Mouse (Mus musculus): ENCODE data around the gene Oosp3. TPM values are rescaled to one million over a fixed set of nuclear protein-coding genes. Genes with fewer than 3 reads are reported as not detected.

Gene Oosp3
- not detected in 2 replicates for polyA plus RNA-seq (2014; fragmentation: Nextera tagmentation; extraction: Ambion mirVana)

GRCm38 (mm10) chr19:11696755-11697154 is at the start of gene Oosp3:
Oosp3 (plus strand) TSS chr19:11697055.
- H3K9ac ChIP-seq (ENCODE audit: low read length) = no peak within 1 kb of the TSS
- ATAC-seq (ENCODE audit: low FRiP score) = no peak
- no peaks in the 10 kb centered on the region for H3K36me3 ChIP-seq (ENCODE audit: control insufficient read depth, insufficient read depth, low read length)
- H3K4me2 ChIP-seq = no peak within 1 kb of the TSS
- no peaks in the 10 kb centered on the region for H3K27me3 ChIP-seq (ENCODE audit: control insufficient read depth, insufficient read depth, low read length)
- WGBS = 82% methylated on average over 2 of the region's 2 CpGs
- H3K27ac ChIP-seq (ENCODE audit: low read depth, low read length) = no peak within 1 kb of the TSS
- no peaks in the 10 kb centered on the region for H3K9me3 ChIP-seq (ENCODE audit: control insufficient read depth, low read length)
- no peak for DNase-seq (ENCODE audit: low spot score, missing footprints)
- H3K4me1 ChIP-seq (ENCODE audit: control insufficient read depth, insufficient read depth, low read length) = no peaks in the 10 kb centered on the region
- no peak within 1 kb of the TSS for H3K4me3 ChIP-seq (ENCODE audit: low read depth, low read length)

GRCm38 (mm10) chr19:11649564-11649963 is 47.3 kb upstream of the Oosp3 start:
- Histone ChIP-seq H3K27me3 (ENCODE audit: control insufficient read depth, insufficient read depth, low read length) (no peaks in the 10 kb centered on the region), H3K27ac (ENCODE audit: low read depth, low read length) (no peak overlapping the region), H3K4me1 (ENCODE audit: control insufficient read depth, insufficient read depth, low read length) (no peaks in the 10 kb centered on the region), H3K9ac (ENCODE audit: low read length) (no peak overlapping the region), H3K4me3 (ENCODE audit: low read depth, low read length) (no peak overlapping the region), H3K4me2 (no peak overlapping the region), H3K36me3 (ENCODE audit: control insufficient read depth, insufficient read depth, low read length) (no peaks in the 10 kb centered on the region), H3K9me3 (ENCODE audit: control insufficient read depth, low read length) (no peaks in the 10 kb centered on the region)
- ATAC-seq (ENCODE audit: low FRiP score) (no peak), DNase-seq (ENCODE audit: low spot score, missing footprints) (no peak)
- 86% methylated on average over 4 of the region's 4 CpGs for WGBS

GRCm38 (mm10) chr19:11659142-11659541 is 37.7 kb upstream of the Oosp3 start:
- Histone ChIP-seq H3K4me1 (ENCODE audit: control insufficient read depth, insufficient read depth, low read length) (no peaks in the 10 kb centered on the region), H3K9ac (ENCODE audit: low read length) (no peak overlapping the region), H3K27me3 (ENCODE audit: control insufficient read depth, insufficient read depth, low read length) (no peaks in the 10 kb centered on the region), H3K4me2 (no peak overlapping the region), H3K4me3 (ENCODE audit: low read depth, low read length) (no peak overlapping the region), H3K9me3 (ENCODE audit: control insufficient read depth, low read length) (no peaks in the 10 kb centered on the region), H3K27ac (ENCODE audit: low read depth, low read length) (no peak overlapping the region), H3K36me3 (ENCODE audit: control insufficient read depth, insufficient read depth, low read length) (no peaks in the 10 kb centered on the region)
- 79% methylated on average over 2 of the region's 2 CpGs for WGBS
- DNase-seq (ENCODE audit: low spot score, missing footprints) (no peak), ATAC-seq (ENCODE audit: low FRiP score) (no peak)

- WGBS = 89% methylated on average over 5 of the region's 5 CpGs
- H3K9me3 ChIP-seq (ENCODE audit: control insufficient read depth, low read length) = no peaks in the 10 kb centered on the region
- no peaks in the 10 kb centered on the region for H3K4me1 ChIP-seq (ENCODE audit: control insufficient read depth, insufficient read depth, low read length)
- H3K27ac ChIP-seq (ENCODE audit: low read depth, low read length) = no peak within 1 kb of the TSS
- no peak within 1 kb of the TSS for H3K4me3 ChIP-seq (ENCODE audit: low read depth, low read length)
- DNase-seq (ENCODE audit: low spot score, missing footprints) = no peak
- no peak for ATAC-seq (ENCODE audit: low FRiP score)
- H3K36me3 ChIP-seq (ENCODE audit: control insufficient read depth, insufficient read depth, low read length) = no peaks in the 10 kb centered on the region
- H3K27me3 ChIP-seq (ENCODE audit: control insufficient read depth, insufficient read depth, low read length) = no peaks in the 10 kb centered on the region
- no peak within 1 kb of the TSS for H3K9ac ChIP-seq (ENCODE audit: low read length)
- no peak within 1 kb of the TSS for H3K4me2 ChIP-seq
These were observed 36.4 kb upstream of the Oosp3 start, which contains the start of gene Oosp2 for GRCm38 (mm10) chr19:11660459-11660858. Oosp2 (minus strand) TSS chr19:11660559.

GRCm38 (mm10) chr19:11661562-11661961 is 35.3 kb upstream of the Oosp3 start:
- H3K4me2 ChIP-seq = no peak overlapping the region
- no peak for ATAC-seq (ENCODE audit: low FRiP score)
- H3K27ac ChIP-seq (ENCODE audit: low read depth, low read length) = no peak overlapping the region
- H3K4me3 ChIP-seq (ENCODE audit: low read depth, low read length) = no peak overlapping the region
- no peak overlapping the region for H3K9ac ChIP-seq (ENCODE audit: low read length)
- no peak for DNase-seq (ENCODE audit: low spot score, missing footprints)
- no peaks in the 10 kb centered on the region for H3K36me3 ChIP-seq (ENCODE audit: control insufficient read depth, insufficient read depth, low read length)
- H3K4me1 ChIP-seq (ENCODE audit: control insufficient read depth, insufficient read depth, low read length) = no peaks in the 10 kb centered on the region
- no peaks in the 10 kb centered on the region for H3K9me3 ChIP-seq (ENCODE audit: control insufficient read depth, low read length)
- no peaks in the 10 kb centered on the region for H3K27me3 ChIP-seq (ENCODE audit: control insufficient read depth, insufficient read depth, low read length)

- no peak for ATAC-seq (ENCODE audit: low FRiP score)
- H3K9me3 ChIP-seq (ENCODE audit: control insufficient read depth, low read length) = no peaks in the 10 kb centered on the region
- WGBS = 77% methylated on average over 5 of the region's 5 CpGs
These were observed 6.0 kb upstream of the Oosp3 start, which contains the start of gene Oosp1 for GRCm38 (mm10) chr19:11690839-11691238. Oosp1 (minus strand) TSS chr19:11691150.

GRCm38 (mm10) chr19:11691454-11691853 is 5.4 kb upstream of the Oosp3 start:
- Histone ChIP-seq H3K4me2 (no peak overlapping the region), H3K27ac (ENCODE audit: low read depth, low read length) (no peak overlapping the region), H3K27me3 (ENCODE audit: control insufficient read depth, insufficient read depth, low read length) (no peaks in the 10 kb centered on the region), H3K4me3 (ENCODE audit: low read depth, low read length) (no peak overlapping the region), H3K9ac (ENCODE audit: low read length) (no peak overlapping the region), H3K9me3 (ENCODE audit: control insufficient read depth, low read length) (no peaks in the 10 kb centered on the region), H3K36me3 (ENCODE audit: control insufficient read depth, insufficient read depth, low read length) (no peaks in the 10 kb centered on the region), H3K4me1 (ENCODE audit: control insufficient read depth, insufficient read depth, low read length) (no peaks in the 10 kb centered on the region)
- WGBS = 74% methylated on average over 1 of the region's 1 CpGs
- DNase-seq (ENCODE audit: low spot score, missing footprints) = no peak
- no peak for ATAC-seq (ENCODE audit: low FRiP score)

More at GRCm38 (mm10) chr19:11690839-11691238, 6.0 kb upstream of the Oosp3 start, which contains the start of gene Oosp1:
- Histone ChIP-seq H3K4me3 (ENCODE audit: low read depth, low read length) (no peak within 1 kb of the TSS), H3K9ac (ENCODE audit: low read length) (no peak within 1 kb of the TSS), H3K27ac (ENCODE audit: low read depth, low read length) (no peak within 1 kb of the TSS), H3K27me3 (ENCODE audit: control insufficient read depth, insufficient read depth, low read length) (no peaks in the 10 kb centered on the region), H3K4me1 (ENCODE audit: control insufficient read depth, insufficient read depth, low read length) (no peaks in the 10 kb centered on the region), H3K36me3 (ENCODE audit: control insufficient read depth, insufficient read depth, low read length) (no peaks in the 10 kb centered on the region), H3K4me2 (no peak within 1 kb of the TSS)
- DNase-seq (ENCODE audit: low spot score, missing footprints) = no peak

- no peaks in the 10 kb centered on the region for H3K9me3 ChIP-seq (ENCODE audit: control insufficient read depth, low read length)
- 91% methylated on average over 6 of the region's 6 CpGs for WGBS
- ATAC-seq (ENCODE audit: low FRiP score) (no peak), DNase-seq (ENCODE audit: low spot score, missing footprints) (no peak)
- H3K9ac ChIP-seq (ENCODE audit: low read length) = no peak overlapping the region
- H3K4me1 ChIP-seq (ENCODE audit: control insufficient read depth, insufficient read depth, low read length) = no peaks in the 10 kb centered on the region
- H3K27ac ChIP-seq (ENCODE audit: low read depth, low read length) = no peak overlapping the region
- no peak overlapping the region for H3K4me2 ChIP-seq
- H3K27me3 ChIP-seq (ENCODE audit: control insufficient read depth, insufficient read depth, low read length) = no peaks in the 10 kb centered on the region
- no peaks in the 10 kb centered on the region for H3K36me3 ChIP-seq (ENCODE audit: control insufficient read depth, insufficient read depth, low read length)
- no peak overlapping the region for H3K4me3 ChIP-seq (ENCODE audit: low read depth, low read length)
These were observed 1.5 kb downstream of the Oosp3 start for GRCm38 (mm10) chr19:11698342-11698741.

GRCm38 (mm10) chr19:11712451-11712850 is 15.6 kb downstream of the Oosp3 start:
- no peak overlapping the region for H3K9ac ChIP-seq (ENCODE audit: low read length)
- H3K9me3 ChIP-seq (ENCODE audit: control insufficient read depth, low read length) = no peaks in the 10 kb centered on the region
- H3K36me3 ChIP-seq (ENCODE audit: control insufficient read depth, insufficient read depth, low read length) = no peaks in the 10 kb centered on the region
- ATAC-seq (ENCODE audit: low FRiP score) = no peak
- H3K4me3 ChIP-seq (ENCODE audit: low read depth, low read length) = no peak overlapping the region
- no peaks in the 10 kb centered on the region for H3K4me1 ChIP-seq (ENCODE audit: control insufficient read depth, insufficient read depth, low read length)
- 88% methylated on average over 4 of the region's 4 CpGs for WGBS
- no peak overlapping the region for H3K27ac ChIP-seq (ENCODE audit: low read depth, low read length)
- no peaks in the 10 kb centered on the region for H3K27me3 ChIP-seq (ENCODE audit: control insufficient read depth, insufficient read depth, low read length)
- DNase-seq (ENCODE audit: low spot score, missing footprints) = no peak
- H3K4me2 ChIP-seq = no peak overlapping the region

All from midbrain, embryonic 11.5 days (tissue).